Mouse (Mus musculus): Measurements from ENCODE around the gene Wasl. TPM values are rescaled to one million over a fixed set of nuclear protein-coding genes. Genes with fewer than 3 reads are reported as not detected.

The Wasl gene
- 41.4 TPM for total RNA-seq (2023)

DNA sequence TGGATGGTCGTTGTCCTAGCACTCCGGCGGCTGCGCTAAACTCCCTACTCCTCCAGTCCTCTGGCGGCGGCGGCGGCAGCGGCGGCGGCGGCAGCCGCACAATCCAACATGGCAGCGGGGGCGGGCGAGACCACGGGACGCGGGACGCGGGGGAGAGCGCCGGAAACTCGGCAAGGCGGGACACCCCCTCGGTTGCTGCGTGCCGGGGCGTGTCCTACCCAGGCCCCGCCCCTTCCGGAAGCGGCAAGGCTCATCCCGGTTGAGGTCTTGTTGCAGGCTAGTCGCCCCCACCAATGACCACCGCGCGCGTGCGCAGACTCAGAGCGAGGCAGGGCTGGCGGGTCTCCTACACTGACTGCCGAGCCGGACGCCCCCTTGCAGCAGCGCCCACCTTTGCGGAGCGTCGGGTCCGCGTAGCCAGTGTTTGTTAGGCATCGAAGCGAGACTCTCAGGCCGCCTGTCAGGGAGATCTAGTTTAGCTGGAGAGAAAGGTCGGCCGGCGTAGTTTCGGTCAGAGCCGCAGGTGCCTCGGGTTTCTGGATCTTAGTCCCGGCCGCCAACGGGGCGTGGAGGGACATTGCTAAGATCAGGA, at the start of gene Wasl:
Gene Wasl, minus strand, starts transcription at position 143 of the 592 bp plus-strand sequence.

DNA sequence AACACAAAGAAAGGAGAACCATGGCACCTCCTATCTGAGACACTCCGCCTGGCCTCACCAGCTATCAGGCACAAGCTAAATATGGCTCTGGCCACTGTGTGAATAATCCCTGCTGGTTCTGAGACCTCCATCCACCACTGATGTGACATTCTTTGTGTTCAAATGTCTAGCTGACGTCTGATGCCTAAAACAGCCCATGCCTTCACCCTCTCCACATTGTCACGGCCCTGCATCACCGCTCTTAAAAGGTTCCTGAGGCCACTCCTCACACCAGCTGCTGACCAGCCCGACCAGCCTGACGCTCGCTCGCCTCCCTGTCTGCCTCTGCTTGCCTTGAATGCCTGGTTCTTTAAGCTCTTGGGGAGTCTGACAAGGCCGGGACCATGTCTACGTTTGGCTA, 67.3 kb downstream of the Wasl start, which contains the start of gene Lmod2:
Gene Lmod2, plus strand, starts transcription at position 263 of the 400 bp plus-strand sequence.

Other genes with a start within 250 kb of the Wasl start
- gene Iqub, start 149.9 kb downstream of the Wasl start, total RNA-seq (2023): not detected
- gene Ndufa5, start 137.0 kb downstream of the Wasl start, total RNA-seq (2023): 50.2 TPM
- not detected for gene Asb15, start 136.9 kb downstream of the Wasl start, total RNA-seq (2023)
- gene Lmod2, start 67.2 kb downstream of the Wasl start, total RNA-seq (2023): not detected
- gene Hyal6, start 68.2 kb upstream of the Wasl start, total RNA-seq (2023): not detected
- not detected for gene Hyal4, start 83.3 kb upstream of the Wasl start, total RNA-seq (2023)
- gene Spam1, start 126.2 kb upstream of the Wasl start, total RNA-seq (2023): not detected
- gene Hyal5, start 193.0 kb upstream of the Wasl start, total RNA-seq (2023): not detected

All from CD8-positive naive resting alpha-beta T cell, adult 57 days (primary cell).